Mouse (Mus musculus) stomach, postnatal 0 days (tissue): Measurements from ENCODE around the gene Atp10a.

Experiments used
- CTCF ChIP-seq: IDR thresholded peaks from 2 replicates; pipeline ENCODE4 v1.5.1; 2016; ENCODE audit warnings: antibody characterized with exemption, low read depth, mild to moderate bottlenecking, moderate library complexity
- EP300 ChIP-seq: optimal IDR thresholded peaks from 2 replicates; pipeline ENCODE3; 2016; ENCODE audit warnings: antibody characterized with exemption

DNA sequence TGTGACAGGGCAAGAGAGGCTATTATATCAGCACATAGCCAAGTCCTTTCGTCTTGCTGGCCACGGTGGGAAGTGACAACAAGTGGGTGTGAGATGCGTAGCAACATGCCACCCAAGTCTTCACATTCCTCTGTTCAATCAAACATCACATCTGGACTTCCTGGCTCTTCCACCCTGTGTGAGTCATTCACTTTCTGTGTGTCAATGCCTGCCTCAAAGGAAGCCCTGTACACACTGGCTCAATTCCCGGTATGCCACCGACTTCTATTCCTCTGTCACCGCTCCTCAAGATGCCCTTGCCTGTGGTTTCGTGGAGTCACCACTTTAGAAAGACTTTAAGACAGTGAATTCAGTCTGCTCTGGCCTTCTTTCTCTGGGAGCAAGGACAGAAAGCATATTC lies 144.9 kb downstream of the Atp10a start:
- TF ChIP-seq EP300 (no peak), CTCF (no peak)
